Mouse (Mus musculus): ENCODE data around the gene Traf3ip1. TPM values are rescaled to one million over a fixed set of nuclear protein-coding genes. Genes with fewer than 3 reads are reported as not detected.

Gene Traf3ip1
- 9.1 and 10.3 TPM in 2 replicates for polyA plus RNA-seq (2014; fragmentation: Nextera tagmentation; extraction: Ambion mirVana)

- DNase-seq (ENCODE audit: low spot score), result peak; percentile 97
- Histone ChIP-seq H3K4me3 (ENCODE audit: low read depth, low read length) (peak within 1 kb of the TSS; percentile 92), H3K27ac (ENCODE audit: low read depth, low read length) (no peak within 1 kb of the TSS), H3K27me3 (ENCODE audit: control insufficient read depth, insufficient read depth, low read length) (no peaks in the 10 kb centered on the region; the same call in 1 of the 2 replicates), H3K4me1 (replicated peaks; ENCODE audit: control insufficient read depth, insufficient read depth, low read length) (peaks cover 10% of the 10 kb centered on the region; the same call in 1 of the 2 replicates), H3K4me2 (ENCODE audit: low read depth, low read length, severe bottlenecking) (peak within 1 kb of the TSS; percentile 88), H3K36me3 (ENCODE audit: control insufficient read depth, insufficient read depth, low read length) (no peaks in the 10 kb centered on the region; the same call in 1 of the 2 replicates), H3K9ac (ENCODE audit: low read length) (peak within 1 kb of the TSS; percentile 84), H3K9me3 (ENCODE audit: control insufficient read depth, low read length) (no peaks in the 10 kb centered on the region)
- ATAC-seq (replicated peaks; ENCODE audit: low FRiP score), result peak; percentile 97
- under 1% methylated on average over 79 of the region's 79 CpGs for WGBS
Observed at GRCm38 (mm10) chr1:91494457-91495140, at the start of gene Traf3ip1. Traf3ip1 (plus strand) TSS chr1:91494647.

- Histone ChIP-seq H3K9me3 (ENCODE audit: control insufficient read depth, low read length) (peaks cover 5% of the 10 kb centered on the region; the same call in 1 of the 2 replicates), H3K36me3 (ENCODE audit: control insufficient read depth, insufficient read depth, low read length) (no peaks in the 10 kb centered on the region), H3K27ac (ENCODE audit: low read depth, low read length) (no peak overlapping the region), H3K9ac (ENCODE audit: low read length) (no peak overlapping the region), H3K27me3 (ENCODE audit: control insufficient read depth, insufficient read depth, low read length) (no peaks in the 10 kb centered on the region), H3K4me1 (replicated peaks; ENCODE audit: control insufficient read depth, insufficient read depth, low read length) (no peaks in the 10 kb centered on the region), H3K4me3 (ENCODE audit: low read depth, low read length) (no peak overlapping the region), H3K4me2 (ENCODE audit: low read depth, low read length, severe bottlenecking) (no peak overlapping the region)
- 91% methylated on average over 17 of the region's 17 CpGs for WGBS
- DNase-seq (ENCODE audit: low spot score), result no peak
- no peak for ATAC-seq (replicated peaks; ENCODE audit: low FRiP score)
Observed at GRCm38 (mm10) chr1:91444841-91445830, 49.3 kb upstream of the Traf3ip1 start.

GRCm38 (mm10) chr1:91446060-91446459 lies 48.4 kb upstream of the Traf3ip1 start:
- H3K4me2 ChIP-seq (ENCODE audit: low read depth, low read length, severe bottlenecking), result no peak overlapping the region
- no peaks in the 10 kb centered on the region for H3K27me3 ChIP-seq (ENCODE audit: control insufficient read depth, insufficient read depth, low read length)
- H3K9me3 ChIP-seq (ENCODE audit: control insufficient read depth, low read length), result peaks cover 5% of the 10 kb centered on the region; the same call in 1 of the 2 replicates
- no peaks in the 10 kb centered on the region for H3K4me1 ChIP-seq (replicated peaks; ENCODE audit: control insufficient read depth, insufficient read depth, low read length)
- DNase-seq (ENCODE audit: low spot score), result no peak
- H3K27ac ChIP-seq (ENCODE audit: low read depth, low read length), result no peak overlapping the region
- ATAC-seq (replicated peaks; ENCODE audit: low FRiP score), result no peak
- H3K4me3 ChIP-seq (ENCODE audit: low read depth, low read length), result no peak overlapping the region
- H3K36me3 ChIP-seq (ENCODE audit: control insufficient read depth, insufficient read depth, low read length), result no peaks in the 10 kb centered on the region
- no peak overlapping the region for H3K9ac ChIP-seq (ENCODE audit: low read length)
- WGBS, result 90% methylated on average over 8 of the region's 8 CpGs

GRCm38 (mm10) chr1:91446511-91446910 lies 47.9 kb upstream of the Traf3ip1 start:
- peaks cover 5% of the 10 kb centered on the region; the same call in 1 of the 2 replicates for H3K9me3 ChIP-seq (ENCODE audit: control insufficient read depth, low read length)
- DNase-seq (ENCODE audit: low spot score) (no peak), ATAC-seq (replicated peaks; ENCODE audit: low FRiP score) (no peak)
- H3K4me3 ChIP-seq (ENCODE audit: low read depth, low read length), result no peak overlapping the region
- WGBS, result 96% methylated on average over 4 of the region's 4 CpGs
- no peak overlapping the region for H3K27ac ChIP-seq (ENCODE audit: low read depth, low read length)
- H3K36me3 ChIP-seq (ENCODE audit: control insufficient read depth, insufficient read depth, low read length), result no peaks in the 10 kb centered on the region
- no peaks in the 10 kb centered on the region for H3K4me1 ChIP-seq (replicated peaks; ENCODE audit: control insufficient read depth, insufficient read depth, low read length)
- no peaks in the 10 kb centered on the region for H3K27me3 ChIP-seq (ENCODE audit: control insufficient read depth, insufficient read depth, low read length)
- no peak overlapping the region for H3K4me2 ChIP-seq (ENCODE audit: low read depth, low read length, severe bottlenecking)
- H3K9ac ChIP-seq (ENCODE audit: low read length), result no peak overlapping the region

- H3K27me3 ChIP-seq (ENCODE audit: control insufficient read depth, insufficient read depth, low read length), result no peaks in the 10 kb centered on the region
Observed at GRCm38 (mm10) chr1:91448688-91449087, 45.8 kb upstream of the Traf3ip1 start.

GRCm38 (mm10) chr1:91450851-91451250 lies 43.6 kb upstream of the Traf3ip1 start:
- no peak overlapping the region for H3K4me3 ChIP-seq (ENCODE audit: low read depth, low read length)
- no peak overlapping the region for H3K9ac ChIP-seq (ENCODE audit: low read length)
- DNase-seq (ENCODE audit: low spot score) (no peak), ATAC-seq (replicated peaks; ENCODE audit: low FRiP score) (no peak)
- peaks cover 5% of the 10 kb centered on the region; the same call in 1 of the 2 replicates for H3K9me3 ChIP-seq (ENCODE audit: control insufficient read depth, low read length)
- 95% methylated on average over 5 of the region's 5 CpGs for WGBS
- no peaks in the 10 kb centered on the region for H3K36me3 ChIP-seq (ENCODE audit: control insufficient read depth, insufficient read depth, low read length)
- H3K4me1 ChIP-seq (replicated peaks; ENCODE audit: control insufficient read depth, insufficient read depth, low read length), result peaks cover 3% of the 10 kb centered on the region
- no peak overlapping the region for H3K4me2 ChIP-seq (ENCODE audit: low read depth, low read length, severe bottlenecking)
- no peak overlapping the region for H3K27ac ChIP-seq (ENCODE audit: low read depth, low read length)
- no peaks in the 10 kb centered on the region for H3K27me3 ChIP-seq (ENCODE audit: control insufficient read depth, insufficient read depth, low read length)

More at GRCm38 (mm10) chr1:91448688-91449087, 45.8 kb upstream of the Traf3ip1 start:
- no peaks in the 10 kb centered on the region for H3K36me3 ChIP-seq (ENCODE audit: control insufficient read depth, insufficient read depth, low read length)
- WGBS, result 94% methylated on average over 10 of the region's 10 CpGs
- no peak overlapping the region for H3K27ac ChIP-seq (ENCODE audit: low read depth, low read length)
- no peak overlapping the region for H3K4me3 ChIP-seq (ENCODE audit: low read depth, low read length)
- no peak for ATAC-seq (replicated peaks; ENCODE audit: low FRiP score)
- DNase-seq (ENCODE audit: low spot score), result no peak
- no peak overlapping the region for H3K4me2 ChIP-seq (ENCODE audit: low read depth, low read length, severe bottlenecking)
- no peak overlapping the region for H3K9ac ChIP-seq (ENCODE audit: low read length)
- H3K9me3 ChIP-seq (ENCODE audit: control insufficient read depth, low read length), result peaks cover 5% of the 10 kb centered on the region; the same call in 1 of the 2 replicates
- H3K4me1 ChIP-seq (replicated peaks; ENCODE audit: control insufficient read depth, insufficient read depth, low read length), result no peaks in the 10 kb centered on the region

GRCm38 (mm10) chr1:91451547-91452084 lies 42.8 kb upstream of the Traf3ip1 start:
- Histone ChIP-seq H3K9me3 (ENCODE audit: control insufficient read depth, low read length) (peaks cover 5% of the 10 kb centered on the region; the same call in 1 of the 2 replicates), H3K4me1 (replicated peaks; ENCODE audit: control insufficient read depth, insufficient read depth, low read length) (peaks cover 10% of the 10 kb centered on the region), H3K36me3 (ENCODE audit: control insufficient read depth, insufficient read depth, low read length) (no peaks in the 10 kb centered on the region), H3K4me3 (ENCODE audit: low read depth, low read length) (no peak overlapping the region), H3K27me3 (ENCODE audit: control insufficient read depth, insufficient read depth, low read length) (no peaks in the 10 kb centered on the region), H3K9ac (ENCODE audit: low read length) (no peak overlapping the region), H3K4me2 (ENCODE audit: low read depth, low read length, severe bottlenecking) (no peak overlapping the region), H3K27ac (ENCODE audit: low read depth, low read length) (no peak overlapping the region)
- ATAC-seq (replicated peaks; ENCODE audit: low FRiP score), result no peak
- DNase-seq (ENCODE audit: low spot score), result no peak
- WGBS, result 80% methylated on average over 5 of the region's 5 CpGs

GRCm38 (mm10) chr1:91453932-91454331 lies 40.5 kb upstream of the Traf3ip1 start:
- ATAC-seq (replicated peaks; ENCODE audit: low FRiP score) (no peak), DNase-seq (ENCODE audit: low spot score) (no peak)
- H3K4me2 ChIP-seq (ENCODE audit: low read depth, low read length, severe bottlenecking), result no peak overlapping the region
- peaks cover 3% of the 10 kb centered on the region; the same call in 1 of the 2 replicates for H3K27me3 ChIP-seq (ENCODE audit: control insufficient read depth, insufficient read depth, low read length)
- H3K36me3 ChIP-seq (ENCODE audit: control insufficient read depth, insufficient read depth, low read length), result no peaks in the 10 kb centered on the region
- peaks cover 16% of the 10 kb centered on the region for H3K4me1 ChIP-seq (replicated peaks; ENCODE audit: control insufficient read depth, insufficient read depth, low read length)
- no peak overlapping the region for H3K27ac ChIP-seq (ENCODE audit: low read depth, low read length)
- no peak overlapping the region for H3K4me3 ChIP-seq (ENCODE audit: low read depth, low read length)
- 93% methylated on average over 9 of the region's 9 CpGs for WGBS
- no peak overlapping the region for H3K9ac ChIP-seq (ENCODE audit: low read length)
- no peaks in the 10 kb centered on the region for H3K9me3 ChIP-seq (ENCODE audit: control insufficient read depth, low read length)
